Mouse (Mus musculus): Measurements from ENCODE around the gene Nfia.

Gene Nfia

GRCm38 (mm10) chr4:97783073-97783879, 10.7 kb downstream of the Nfia start:
- peak; percentile 83 for DNase-seq

- peak; percentile 19 for DNase-seq
These were observed 11.7 kb downstream of the Nfia start for GRCm38 (mm10) chr4:97784236-97784635.

- DNase-seq: peak; percentile 92
These were observed 13.2 kb downstream of the Nfia start for GRCm38 (mm10) chr4:97785547-97786271.

- peak; percentile 31 for DNase-seq
These were observed 14.0 kb downstream of the Nfia start for GRCm38 (mm10) chr4:97786571-97786970.

GRCm38 (mm10) chr4:97787515-97787914, 15.0 kb downstream of the Nfia start:
- peak; percentile 68 for DNase-seq

- DNase-seq: peak; percentile 67
These were observed 16.0 kb downstream of the Nfia start for GRCm38 (mm10) chr4:97788537-97788936.

GRCm38 (mm10) chr4:97793931-97794330, 21.4 kb downstream of the Nfia start:
- DNase-seq: peak; percentile 95

- peak; percentile 95 for DNase-seq
These were observed 22.3 kb downstream of the Nfia start for GRCm38 (mm10) chr4:97794865-97795264.

GRCm38 (mm10) chr4:97795957-97796356, 23.4 kb downstream of the Nfia start:
- peak; percentile 90 for DNase-seq

- peak; percentile 83 for DNase-seq
These were observed 24.0 kb downstream of the Nfia start for GRCm38 (mm10) chr4:97796505-97796904.

GRCm38 (mm10) chr4:97803791-97804190, 31.3 kb downstream of the Nfia start:
- DNase-seq: peak; percentile 59

- peak; percentile 28 for DNase-seq
These were observed 32.1 kb downstream of the Nfia start for GRCm38 (mm10) chr4:97804638-97805037.

- peak; percentile 91 for DNase-seq
These were observed 32.7 kb downstream of the Nfia start for GRCm38 (mm10) chr4:97805255-97805654.

- peak; percentile 64 for DNase-seq
These were observed 33.6 kb downstream of the Nfia start for GRCm38 (mm10) chr4:97805896-97806808.

GRCm38 (mm10) chr4:97806924-97807323, 34.4 kb downstream of the Nfia start:
- DNase-seq: peak; percentile 69

GRCm38 (mm10) chr4:97808885-97809284, 36.4 kb downstream of the Nfia start:
- peak; percentile 49 for DNase-seq

- peak; percentile 83 for DNase-seq
These were observed 37.2 kb downstream of the Nfia start for GRCm38 (mm10) chr4:97809582-97810295.

GRCm38 (mm10) chr4:97810348-97810939, 37.9 kb downstream of the Nfia start:
- DNase-seq: peak; percentile 86

- peak; percentile 16 for DNase-seq
These were observed 40.5 kb downstream of the Nfia start for GRCm38 (mm10) chr4:97813035-97813434.

- DNase-seq: peak; percentile 92
These were observed 41.5 kb downstream of the Nfia start for GRCm38 (mm10) chr4:97813996-97814395.

- DNase-seq: peak; percentile 91
These were observed 42.0 kb downstream of the Nfia start for GRCm38 (mm10) chr4:97814515-97814914.

GRCm38 (mm10) chr4:97816001-97816400, 43.5 kb downstream of the Nfia start:
- no peak for DNase-seq
